Mouse (Mus musculus) brain, embryonic 14.5 days (tissue): Measurements from ENCODE around the gene A3galt2.

Experiments used
- CTCF ChIP-seq: fragments of 200-500 bp; IDR thresholded peaks from 2 replicates; pipeline ENCODE4 v1.5.1; 2012; ENCODE audit warnings: inconsistent platforms, mild to moderate bottlenecking, moderate library complexity, borderline replicate concordance; ENCODE audit not compliant: insufficient read depth, insufficient read length; ENCODE audit errors: extremely low read depth
- POLR2A ChIP-seq: fragments of 200-500 bp; IDR thresholded peaks from 2 replicates; pipeline ENCODE4 v1.6.1; 2012; ENCODE audit warnings: mild to moderate bottlenecking, inconsistent platforms, borderline replicate concordance; ENCODE audit not compliant: poor library complexity, insufficient read depth, insufficient read length, severe bottlenecking; ENCODE audit errors: extremely low read depth

DNA sequence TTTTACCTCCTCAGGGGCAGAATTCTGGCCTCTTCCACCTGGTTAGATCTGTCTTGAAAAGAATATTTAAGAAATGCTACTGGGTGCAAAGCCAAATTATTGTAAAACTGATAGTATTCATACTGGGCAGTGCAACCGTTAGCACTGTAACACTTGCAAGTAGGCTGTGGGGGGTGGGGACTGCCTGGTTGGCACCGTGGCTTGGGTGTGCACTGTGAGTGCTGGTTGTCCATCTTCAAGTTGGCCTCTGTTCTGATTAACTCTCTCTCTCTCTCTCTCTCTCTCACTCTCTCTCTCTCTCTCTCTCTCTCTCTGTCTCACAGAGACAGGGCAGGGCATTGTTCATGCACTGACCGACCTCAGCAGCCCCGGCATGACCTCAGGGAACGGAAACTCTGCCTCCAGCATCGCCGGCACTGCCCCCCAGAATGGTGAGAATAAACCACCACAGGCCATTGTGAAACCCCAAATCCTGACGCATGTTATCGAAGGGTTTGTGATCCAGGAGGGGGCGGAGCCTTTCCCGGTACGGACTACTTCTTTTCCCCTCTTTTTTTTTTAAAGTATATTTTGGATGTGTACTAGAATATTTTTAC lies 12.0 kb upstream of the A3galt2 start:
- TF ChIP-seq CTCF (no peak), POLR2A (no peak)
